Mouse (Mus musculus): Measurements from ENCODE around the gene Rab3il1. TPM values are rescaled to one million over a fixed set of nuclear protein-coding genes. Genes with fewer than 3 reads are reported as not detected.

Rab3il1 gene
- polyA plus RNA-seq, 1 experiment = 90.9 TPM

DNA sequence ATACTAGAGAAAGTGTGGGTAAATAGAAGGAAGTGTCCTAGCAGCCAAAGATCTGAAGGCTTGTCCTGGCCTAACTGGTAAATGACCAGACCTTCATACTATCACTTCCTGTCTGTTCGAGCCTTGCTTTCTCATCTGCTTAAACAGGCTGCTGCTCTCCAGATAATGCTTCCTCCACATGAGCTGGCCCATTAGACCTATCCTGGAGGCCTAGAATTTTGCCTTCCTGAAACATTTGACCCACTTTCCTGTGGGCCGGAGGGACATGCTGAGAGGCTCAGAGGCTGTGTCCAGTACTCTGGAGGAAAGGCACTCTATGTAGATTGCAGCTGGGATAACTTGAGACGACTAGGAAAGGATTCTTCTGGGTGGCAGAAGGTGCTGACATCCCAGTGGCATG lies 80.6 kb downstream of the Rab3il1 start:
- H3K4me1 ChIP-seq (ENCODE audit: control insufficient read depth) = no peaks in the 10 kb centered on the region; the same call in 1 of the 2 replicates
- H3K27me3 ChIP-seq (ENCODE audit: control insufficient read depth) = no peaks in the 10 kb centered on the region
- no peak overlapping the region for H3K4me3 ChIP-seq (replicated peaks)
- peaks cover 3% of the 10 kb centered on the region for H3K9me3 ChIP-seq (ENCODE audit: control insufficient read depth, low read length)
- H3K36me3 ChIP-seq (ENCODE audit: control insufficient read depth) = peaks cover 81% of the 10 kb centered on the region
- TF ChIP-seq GATA1 (IDR thresholded peaks at IDR 0.05; ENCODE audit: low read length) (no peak), TAL1 (IDR thresholded peaks at IDR 0.05; ENCODE audit: low read length) (no peak)

DNA sequence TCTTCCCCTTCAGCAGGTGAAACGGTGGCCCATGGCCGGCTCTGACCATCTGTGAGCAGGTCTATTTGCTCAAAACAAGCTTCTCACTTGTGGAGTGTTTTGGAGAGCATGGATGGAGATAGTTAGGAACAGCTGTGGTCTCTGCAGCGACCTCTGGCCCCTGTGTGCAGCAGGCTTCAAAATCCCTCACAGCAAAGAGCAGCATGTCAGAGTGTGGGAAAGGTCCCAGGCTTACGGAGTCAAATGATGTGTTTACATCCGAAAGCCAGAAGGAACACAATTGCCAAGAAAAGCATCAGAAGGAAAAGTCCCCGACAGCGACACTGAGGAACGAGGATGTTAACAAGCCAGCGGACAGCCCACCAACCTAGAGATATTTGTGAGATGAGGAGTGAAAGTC lies 84.0 kb downstream of the Rab3il1 start:
- Histone ChIP-seq H3K27me3 (ENCODE audit: control insufficient read depth) (no peaks in the 10 kb centered on the region), H3K9me3 (ENCODE audit: control insufficient read depth, low read length) (no peaks in the 10 kb centered on the region), H3K36me3 (ENCODE audit: control insufficient read depth) (peaks cover 81% of the 10 kb centered on the region), H3K4me1 (ENCODE audit: control insufficient read depth) (no peaks in the 10 kb centered on the region; the same call in 1 of the 2 replicates), H3K4me3 (replicated peaks) (no peak overlapping the region)
- TF ChIP-seq GATA1 (IDR thresholded peaks at IDR 0.05; ENCODE audit: low read length) (no peak), TAL1 (IDR thresholded peaks at IDR 0.05; ENCODE audit: low read length) (no peak)

DNA sequence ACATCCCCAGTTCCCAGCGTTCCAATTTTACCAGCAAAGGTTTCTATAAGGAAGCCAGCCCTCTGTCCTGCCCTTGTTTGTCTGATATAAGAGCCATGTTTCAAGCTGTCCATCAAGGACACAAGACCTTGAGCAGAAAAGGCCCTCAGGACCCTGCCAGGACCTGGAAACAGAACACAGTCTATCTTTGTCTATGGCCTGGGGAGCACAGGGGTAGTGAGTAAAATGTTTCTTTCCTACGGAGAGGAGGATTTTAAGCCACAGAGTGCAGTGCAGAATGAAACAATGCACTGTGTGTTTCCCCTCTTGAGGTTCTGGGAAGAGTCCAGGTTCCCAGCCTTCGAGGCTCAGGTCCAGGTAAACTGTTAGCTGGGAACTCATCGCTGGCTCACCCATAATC lies 85.5 kb downstream of the Rab3il1 start:
- Histone ChIP-seq H3K4me1 (ENCODE audit: control insufficient read depth) (peaks cover 5% of the 10 kb centered on the region), H3K36me3 (ENCODE audit: control insufficient read depth) (peaks cover 89% of the 10 kb centered on the region), H3K9me3 (ENCODE audit: control insufficient read depth, low read length) (no peaks in the 10 kb centered on the region), H3K4me3 (replicated peaks) (no peak overlapping the region), H3K27me3 (ENCODE audit: control insufficient read depth) (no peaks in the 10 kb centered on the region)
- TF ChIP-seq TAL1 (IDR thresholded peaks at IDR 0.05; ENCODE audit: low read length) (no peak), GATA1 (IDR thresholded peaks at IDR 0.05; ENCODE audit: low read length) (no peak)

Other genes with a start within 250 kb of the Rab3il1 start
- not detected in 2 replicates for gene Scgb2a2, start 154.1 kb upstream of the Rab3il1 start, polyA plus RNA-seq (2012)
- 34.9 and 39.7 TPM in 2 replicates for gene Incenp, start 102.1 kb upstream of the Rab3il1 start, polyA plus RNA-seq (2012)
- 1,886 and 6,516 TPM in 2 replicates for gene Fth1, start 21.1 kb upstream of the Rab3il1 start, polyA plus RNA-seq (2012)
- not detected in 2 replicates for gene Best1, start within 50 bp of the Rab3il1 start, polyA plus RNA-seq (2012)
- gene Fads3, start 39.9 kb downstream of the Rab3il1 start, polyA plus RNA-seq (2012) = 11.1 and 13.7 TPM in 2 replicates
- gene Fads2, start 100.1 kb downstream of the Rab3il1 start, polyA plus RNA-seq (2012) = 1.3 and 1.5 TPM in 2 replicates
- gene Fads1, start 181.2 kb downstream of the Rab3il1 start, polyA plus RNA-seq (2012) = 3.0 and 3.7 TPM in 2 replicates
- gene Tmem258, start 202.3 kb downstream of the Rab3il1 start, polyA plus RNA-seq (2012) = 1.6 and 2.2 TPM in 2 replicates
- 9.7 and 14.5 TPM in 2 replicates for gene Fen1, start 202.5 kb downstream of the Rab3il1 start, polyA plus RNA-seq (2012)
- 0.02 TPM in 1 of 2 replicates, not detected in the other for gene Myrf, start 239.1 kb downstream of the Rab3il1 start, polyA plus RNA-seq (2012)

All from erythroblast, embryonic 14.5 days (primary cell).